Mouse (Mus musculus) T-helper 2 cell (primary cell): ENCODE measurements at regions not wholly inside any gene's neighbourhood (a gene's known extent, or its start where the extent isn't known, plus 50 kb on each side); places are given as distances from the start of the nearest gene placed in this dataset.

Experiments used
- in situ Hi-C: fragments of 300-600 bp; cut with MboI, MseI; formaldehyde crosslinking; loops from one replicate; pipeline ENCODE4 v1.15.1; 2025; ENCODE audit warnings: high pct_unique_total_duplicates

DNA sequence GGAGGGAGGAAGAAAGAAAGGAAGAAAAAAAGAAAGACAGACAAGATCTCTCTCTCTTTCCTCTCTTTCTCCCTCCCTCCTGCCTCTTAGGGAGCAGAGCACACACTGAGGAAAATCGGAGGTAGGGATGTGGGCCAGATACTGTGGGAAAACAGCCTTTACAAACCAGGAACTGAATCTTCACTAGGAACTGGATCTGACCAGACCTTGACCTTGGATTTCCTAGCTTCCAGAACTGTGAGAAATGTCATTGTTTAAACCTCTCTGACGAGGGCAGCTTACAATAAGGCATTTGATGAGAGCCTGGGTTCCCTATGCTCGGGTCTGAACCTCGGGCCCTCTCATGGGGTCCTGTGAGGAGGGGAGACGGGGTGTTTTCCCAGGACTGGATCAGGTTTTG is 157.7 kb upstream of the 4930535I16Rik start:
- in situ Hi-C loops: no loop called here

DNA sequence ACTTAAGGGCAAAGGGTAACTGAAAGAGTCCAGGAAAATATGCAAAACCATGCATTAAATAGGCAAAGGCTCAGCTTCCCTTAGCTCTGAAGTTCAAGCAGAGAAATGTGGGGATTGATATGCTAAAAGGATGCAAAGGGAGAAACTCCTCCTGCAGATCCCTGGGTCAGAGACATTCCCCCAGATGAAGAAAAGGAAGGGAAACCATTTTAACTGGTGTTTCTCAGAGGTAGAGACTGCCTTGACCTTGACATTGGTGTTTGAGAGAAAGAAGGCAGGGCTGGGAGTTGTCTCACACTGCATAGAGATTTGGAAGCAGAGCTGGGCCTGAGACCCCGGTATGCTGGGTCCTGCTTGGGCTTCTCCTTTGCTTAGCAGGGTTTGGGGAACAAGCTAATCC is 155.8 kb upstream of the 4930535I16Rik start:
- in situ Hi-C loops: no loop called here

DNA sequence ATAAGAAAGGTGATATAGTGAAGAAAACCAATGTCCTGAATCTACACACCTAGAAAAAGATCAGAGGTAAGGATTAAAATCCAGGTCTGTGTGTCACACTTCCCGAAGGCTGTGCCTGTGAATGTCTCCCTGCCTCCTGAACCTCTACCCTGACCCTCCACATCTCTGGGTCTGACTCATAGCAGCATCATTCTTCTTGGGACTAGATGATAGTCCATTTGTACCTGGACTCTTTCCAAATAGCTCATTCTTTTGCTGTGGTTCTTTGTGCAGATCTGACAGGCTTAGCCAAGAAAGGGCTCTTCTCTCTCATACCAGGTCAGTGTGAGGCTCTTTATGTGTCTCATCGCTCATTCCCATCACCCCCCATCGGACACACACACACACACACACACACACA is 146.8 kb upstream of the 4930535I16Rik start:
- in situ Hi-C loops: no loop called here

GRCm38 (mm10) chr4:124063269-124064100 is 145.7 kb upstream of the 4930535I16Rik start:
- in situ Hi-C loops: no loop called here

DNA sequence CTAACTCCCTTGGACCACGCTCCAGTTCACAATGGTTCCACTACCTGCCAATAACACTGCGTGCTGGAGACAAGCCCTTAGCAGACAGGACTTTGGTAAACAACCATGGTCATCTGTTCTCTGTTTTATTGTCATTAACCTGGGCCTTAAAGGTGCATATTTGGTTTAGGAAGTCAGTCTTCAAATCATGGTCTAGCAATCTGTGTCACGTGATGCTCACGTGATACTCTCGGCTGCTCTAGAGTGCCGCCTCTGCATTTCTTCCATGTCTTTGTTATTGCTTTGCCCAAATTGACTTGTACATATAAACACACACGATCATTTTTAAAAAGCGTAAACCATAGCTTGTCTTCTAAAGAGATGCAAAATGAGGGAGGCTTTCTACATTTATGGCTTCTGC is 139.8 kb upstream of the 4930535I16Rik start:
- in situ Hi-C loops: no loop called here

DNA sequence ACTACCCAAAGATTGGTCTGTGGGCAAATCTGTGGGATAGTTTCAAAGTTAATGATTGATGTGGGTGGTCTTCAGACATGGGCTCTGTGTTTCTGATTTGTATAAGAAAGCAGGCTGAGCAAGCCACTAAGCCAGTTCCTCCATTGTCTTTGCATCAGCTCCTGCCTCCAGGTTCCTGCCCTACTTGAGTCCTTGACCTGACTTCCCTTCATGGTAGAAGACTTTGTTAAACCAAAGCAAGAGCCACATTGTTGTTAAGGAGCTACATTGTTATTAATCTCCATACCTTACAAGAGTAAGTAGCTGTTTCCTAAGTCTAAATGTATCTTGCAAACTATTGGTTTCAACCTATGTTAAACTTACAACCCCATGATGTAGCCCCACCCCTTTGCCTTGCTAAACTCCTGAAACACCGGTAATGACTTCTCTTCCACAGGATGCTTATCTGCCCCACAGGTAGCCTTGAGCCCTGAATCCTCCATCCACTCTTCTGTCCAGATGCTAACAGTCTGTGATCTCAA is 136.5 kb upstream of the 4930535I16Rik start:
- in situ Hi-C loops: no loop called here

GRCm38 (mm10) chr4:124053340-124054038 is 135.7 kb upstream of the 4930535I16Rik start:
- in situ Hi-C loops: no loop called here

DNA sequence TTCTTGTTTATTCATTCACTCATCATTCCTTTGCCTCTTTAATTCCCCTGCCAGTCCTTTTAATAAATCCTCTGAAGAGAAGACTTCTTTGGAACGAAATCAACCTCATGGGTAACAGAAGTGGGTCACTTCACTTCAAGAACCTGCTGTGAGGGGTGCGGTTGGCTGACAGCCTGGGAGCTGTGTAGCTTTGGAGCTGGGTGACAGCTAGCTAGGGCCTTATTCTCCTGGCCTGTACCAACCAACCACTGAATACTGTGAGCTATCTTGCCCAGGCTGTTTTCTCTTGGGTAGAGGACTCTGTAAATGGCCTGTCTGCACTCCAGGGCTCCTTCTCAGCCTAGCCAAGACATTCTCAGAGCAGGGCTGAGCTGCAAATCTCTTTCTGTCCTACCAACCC is 134.6 kb upstream of the 4930535I16Rik start:
- in situ Hi-C loops: no loop called here

DNA sequence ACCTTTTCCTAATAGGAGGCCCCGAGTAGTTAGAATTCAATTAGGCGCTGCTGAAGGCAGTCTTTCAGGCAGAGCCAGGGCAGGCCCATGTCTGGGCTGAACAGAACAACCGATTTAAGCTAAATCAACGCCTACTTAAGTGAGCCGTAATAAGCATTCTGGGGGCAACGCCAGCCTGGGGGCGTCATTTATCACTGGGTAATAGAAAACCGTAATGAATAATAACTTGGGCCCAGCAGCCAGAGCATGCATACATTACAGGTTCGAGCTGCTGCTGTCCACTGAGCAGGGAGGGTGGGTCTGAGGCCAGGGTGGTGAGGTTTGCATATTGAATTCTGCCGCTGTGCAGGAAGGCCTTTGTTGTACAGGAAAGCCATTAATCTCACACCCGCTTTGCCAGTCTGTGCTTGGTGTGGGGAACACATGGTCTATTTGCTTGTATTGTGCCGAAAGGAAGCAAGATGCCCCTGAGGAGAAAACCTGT is 130.6 kb upstream of the 4930535I16Rik start:
- in situ Hi-C loops: no loop called here

DNA sequence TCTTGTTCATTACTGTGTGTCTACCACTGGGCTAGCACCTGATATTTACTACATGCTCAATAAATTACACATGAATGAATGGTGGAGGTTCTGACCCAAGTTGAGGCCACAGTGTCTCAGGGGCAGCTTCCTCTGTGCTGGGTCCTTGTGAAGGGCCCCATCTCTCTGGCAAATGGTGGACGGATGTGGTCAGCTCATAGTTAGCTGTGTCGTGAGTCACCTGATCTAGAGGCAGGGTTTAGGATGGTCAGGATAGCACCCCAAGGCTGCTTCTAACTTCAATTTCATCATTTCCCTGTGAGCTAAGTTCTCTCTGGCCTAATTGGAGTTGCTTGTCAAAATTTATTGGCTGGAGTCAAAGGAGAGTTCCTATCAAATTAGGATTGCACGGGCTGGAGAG is 130.1 kb upstream of the 4930535I16Rik start:
- in situ Hi-C loops: no loop called here

DNA sequence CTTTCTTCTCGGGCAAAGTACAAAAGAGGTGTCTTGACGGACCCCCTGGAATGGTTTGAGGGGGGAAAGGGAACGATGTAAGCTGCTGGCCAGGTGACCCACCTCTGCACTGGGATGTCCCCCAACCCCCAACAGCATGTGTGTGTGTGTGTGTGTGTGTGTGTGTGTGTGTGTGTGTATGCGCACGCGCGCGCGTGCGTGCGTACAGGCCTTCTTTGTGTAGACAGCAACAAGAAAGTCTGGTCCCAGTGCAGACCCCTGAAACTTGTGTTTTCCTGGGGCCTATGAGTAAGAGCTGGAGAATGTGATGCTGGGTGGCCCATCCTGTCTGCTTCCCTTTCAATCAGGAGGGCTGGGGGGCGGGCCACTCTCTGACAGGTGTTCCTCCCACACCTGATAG is 118.7 kb upstream of the 4930535I16Rik start:
- in situ Hi-C loops: no loop called here

DNA sequence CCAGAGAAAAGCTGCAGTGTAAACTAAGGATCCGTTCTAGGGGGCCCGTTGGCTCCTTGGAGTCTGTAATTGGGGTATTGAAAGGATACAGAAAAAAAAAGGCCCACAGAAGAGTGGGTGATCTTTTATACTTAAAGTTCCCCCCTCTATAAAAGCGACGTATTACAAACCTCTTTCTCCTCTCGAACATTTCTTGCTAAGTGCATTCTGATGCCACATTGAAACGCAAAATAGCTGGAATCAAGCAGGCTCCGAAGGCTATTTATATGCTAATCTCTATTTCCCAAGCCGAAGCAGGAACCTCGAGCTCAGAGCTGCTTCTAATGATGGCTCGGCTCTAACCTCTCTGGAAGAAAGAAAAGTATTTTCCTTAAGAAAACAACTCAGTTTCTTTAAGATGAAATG is 117.8 kb upstream of the 4930535I16Rik start:
- in situ Hi-C loops: no loop called here

GRCm38 (mm10) chr4:124035192-124035591 is 117.4 kb upstream of the 4930535I16Rik start:
- in situ Hi-C loops: no loop called here

DNA sequence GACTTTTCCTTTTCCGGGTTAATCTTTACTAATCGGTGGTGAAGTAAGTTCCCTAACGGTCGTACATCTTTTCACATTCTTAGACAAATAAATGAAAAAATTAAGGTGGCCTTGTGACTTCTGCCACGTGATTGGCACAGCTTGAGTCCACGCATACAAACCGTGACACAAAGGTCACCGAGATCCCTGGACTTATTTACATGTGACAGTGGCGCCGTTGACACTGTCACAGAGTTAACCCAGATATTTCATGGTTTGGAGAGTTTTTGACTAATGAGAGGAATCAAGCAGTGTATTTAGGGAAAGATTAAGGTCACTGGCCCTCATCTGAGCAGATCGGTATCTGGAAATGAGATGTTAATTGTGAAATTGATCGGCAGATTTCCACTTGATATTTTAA is 110.2 kb upstream of the 4930535I16Rik start:
- in situ Hi-C loops: no loop called here

DNA sequence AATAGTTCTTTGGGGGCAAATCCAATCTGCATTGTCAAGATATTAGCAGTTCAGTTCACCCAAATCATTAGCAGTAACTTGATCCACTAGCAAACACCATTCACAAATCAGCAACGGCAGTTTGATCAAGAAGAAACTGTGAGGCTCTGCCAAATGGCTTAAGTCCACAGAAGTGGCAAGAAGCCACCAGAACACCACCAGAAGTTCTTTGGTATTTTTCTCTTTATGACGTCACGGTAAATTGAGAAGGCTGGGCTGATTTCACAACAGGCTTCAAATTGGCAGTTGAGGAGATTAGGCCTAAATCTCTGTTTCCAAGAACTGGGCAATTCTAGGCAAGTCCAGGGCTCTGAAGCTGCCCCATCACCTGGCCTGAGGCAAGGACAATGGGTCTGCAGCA is 98.6 kb upstream of the 4930535I16Rik start:
- in situ Hi-C loops: loop anchor here (5.0 kb wide), 1 partner anchor 69 kb away; no protein-coding TSS in a partner anchor

- in situ Hi-C loops: loop anchor here (5.0 kb wide), 1 partner anchor 68 kb away; no protein-coding TSS in a partner anchor
Observed at GRCm38 (mm10) chr4:124015323-124015722, 97.5 kb upstream of the 4930535I16Rik start.

GRCm38 (mm10) chr4:124012406-124012805 is 94.6 kb upstream of the 4930535I16Rik start:
- in situ Hi-C loops: no loop called here

DNA sequence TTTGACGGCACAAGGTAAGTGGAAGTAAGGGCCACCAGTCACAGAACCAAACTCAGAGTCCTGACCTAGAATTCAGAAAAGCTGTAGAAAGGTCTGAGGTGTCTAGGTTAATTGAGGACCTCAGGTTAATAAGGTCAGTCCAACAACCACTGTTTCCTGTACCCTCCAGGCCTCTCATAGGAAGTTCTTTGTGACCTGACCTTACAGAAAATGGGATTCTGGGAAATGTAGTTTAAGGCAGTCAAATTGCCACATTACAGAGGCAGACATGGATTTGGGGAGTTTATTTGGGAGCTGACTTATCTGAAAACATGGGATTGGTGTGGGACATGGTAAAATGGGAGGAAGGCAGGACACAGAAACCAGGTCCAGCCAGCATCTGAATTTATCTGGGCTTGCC is 90.9 kb upstream of the 4930535I16Rik start:
- in situ Hi-C loops: no loop called here

DNA sequence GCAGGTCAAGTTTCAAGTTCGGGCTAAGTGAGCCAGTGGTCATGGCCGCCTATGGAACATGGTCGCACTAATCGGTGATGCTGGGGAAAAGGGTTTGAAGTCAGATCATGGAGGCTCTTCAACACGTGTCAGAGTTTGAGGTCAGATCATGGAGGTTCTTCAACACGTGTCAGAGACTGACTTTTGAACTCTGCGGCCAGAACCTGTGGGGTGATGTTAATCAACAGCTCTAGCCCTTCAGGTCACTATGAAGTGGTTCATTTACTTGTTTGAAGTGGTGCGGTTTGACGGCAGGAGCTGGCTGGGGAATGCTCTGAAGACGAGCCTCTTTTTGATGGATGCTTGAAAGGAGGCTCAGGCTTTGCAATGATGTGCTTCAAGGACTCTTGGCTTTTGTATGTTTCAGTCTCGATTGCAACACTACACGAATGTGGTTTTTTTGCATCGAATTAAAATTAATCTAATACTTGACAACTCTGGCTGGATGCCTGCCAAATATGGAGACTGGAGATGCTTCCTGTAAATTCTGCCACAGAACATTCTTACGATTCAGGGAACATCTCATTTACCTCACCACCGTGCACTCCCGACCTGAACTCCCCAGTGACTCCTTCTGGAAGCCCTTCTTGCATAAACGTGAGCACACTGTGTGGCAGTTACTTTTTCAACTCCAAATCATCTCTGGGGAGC is 87.9 kb upstream of the 4930535I16Rik start:
- in situ Hi-C loops: no loop called here

GRCm38 (mm10) chr4:124002760-124003159 is 84.9 kb upstream of the 4930535I16Rik start:
- in situ Hi-C loops: no loop called here

GRCm38 (mm10) chr4:124002105-124002504 is 84.3 kb upstream of the 4930535I16Rik start:
- in situ Hi-C loops: no loop called here

DNA sequence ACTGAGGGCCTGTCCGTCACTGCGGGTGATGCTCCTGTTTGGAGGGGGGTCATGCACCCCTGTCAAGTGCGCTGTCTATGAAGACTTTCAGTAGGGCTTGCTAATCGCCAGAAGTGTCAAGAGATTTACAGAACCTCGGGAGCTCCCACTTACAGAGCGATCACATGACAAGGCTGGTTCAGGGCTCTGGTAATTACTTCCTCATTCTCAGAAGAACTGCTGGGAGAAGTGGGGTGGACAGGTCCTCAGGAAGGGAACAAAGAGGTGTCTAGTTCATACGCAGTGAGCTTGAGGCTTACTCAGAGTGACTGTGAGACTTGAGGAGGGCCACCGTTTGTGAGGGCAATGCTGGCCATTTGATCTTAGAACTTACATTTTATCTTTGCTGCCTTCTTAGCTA is 78.0 kb upstream of the 4930535I16Rik start:
- in situ Hi-C loops: loop anchor here (10.0 kb wide), 1 partner anchor 909 kb away; no protein-coding TSS in a partner anchor
